Mouse (Mus musculus) MEL (cell line): ENCODE data around the gene Helb. TPM values are rescaled to one million over a fixed set of nuclear protein-coding genes. Genes with fewer than 3 reads are reported as not detected.

Experiments used
- DNase-seq: peaks from one replicate; pipeline ENCODE4 v3.0.0; 2011; ENCODE audit warnings: low read depth, low spot score
- H3K27ac ChIP-seq: 2 replicates; pipeline ENCODE4 v1.5.1; 2012; ENCODE audit warnings: low read depth, mild to moderate bottlenecking, control low read depth, low read length, moderate library complexity; ENCODE audit not compliant: control insufficient read depth
- H3K27me3 ChIP-seq, 2 experiments: fragments of 150-350 bp in 1 of 2; sonication (generic) in 1 of 2; 2 replicates each; pipeline ENCODE4 v1.6.1; 2012; ENCODE audit warnings: low read length in 2 of 2, mild to moderate bottlenecking in 2 of 2, improper control_type of control experiment in 1 of 2, moderate library complexity in 1 of 2; ENCODE audit not compliant: insufficient read depth in 2 of 2, control insufficient read depth in 1 of 2
- H3K36me3 ChIP-seq, 2 experiments: 2 replicates each; pipeline ENCODE4 v1.6.1; 2012 to 2014; ENCODE audit warnings: low read length in 2 of 2, improper control_type of control experiment in 1 of 2, inconsistent platforms in 1 of 2, mild to moderate bottlenecking in 1 of 2; ENCODE audit not compliant: insufficient read depth in 2 of 2, control insufficient read depth in 1 of 2
- H3K4me1 ChIP-seq, 2 experiments: fragments of 150-350 bp in 1 of 2; sonication (generic) in 1 of 2; 2 replicates each; pipeline ENCODE4 v1.6.1; 2012; ENCODE audit warnings: low read length in 2 of 2, improper control_type of control experiment in 1 of 2, mild to moderate bottlenecking in 1 of 2; ENCODE audit not compliant: insufficient read depth in 2 of 2, control insufficient read depth in 1 of 2
- H3K4me3 ChIP-seq, 2 experiments: fragments of 150-350 bp in 1 of 2; sonication (generic) in 1 of 2; 2 replicates each; pipeline ENCODE4 v1.5.1; 2012; ENCODE audit warnings: low read depth in 2 of 2, low read length in 2 of 2, mild to moderate bottlenecking in 2 of 2, moderate library complexity in 2 of 2, control low read depth in 1 of 2, improper control_type of control experiment in 1 of 2; ENCODE audit not compliant: control insufficient read depth in 1 of 2, insufficient read depth in 1 of 2
- H3K79me2 ChIP-seq: 2 replicates; pipeline ENCODE4 v1.6.1; 2012; ENCODE audit warnings: mild to moderate bottlenecking, low read length, moderate library complexity; ENCODE audit not compliant: control insufficient read depth, poor library complexity, insufficient read depth
- H3K9ac ChIP-seq: 2 replicates; pipeline ENCODE4 v1.6.1; 2012; ENCODE audit warnings: low read depth, mild to moderate bottlenecking, control low read depth, low read length, moderate library complexity; ENCODE audit not compliant: control insufficient read depth, poor library complexity, severe bottlenecking
- H3K9me3 ChIP-seq: fragments of 150-350 bp; sonication (generic); replicated peaks from 2 replicates; pipeline ENCODE4 v1.6.1; 2012; ENCODE audit warnings: mild to moderate bottlenecking, low read length, improper control_type of control experiment, moderate library complexity; ENCODE audit not compliant: insufficient read depth
- BHLHE40 ChIP-seq: IDR thresholded peaks from 2 replicates; pipeline ENCODE4 v1.6.1; 2012; ENCODE audit warnings: low read depth, mild to moderate bottlenecking, inconsistent platforms, low read length, improper control_type of control experiment, borderline replicate concordance
- CHD1 ChIP-seq: IDR thresholded peaks from 2 replicates; pipeline ENCODE4 v1.6.1; 2012; ENCODE audit warnings: low read depth, mild to moderate bottlenecking, inconsistent platforms, low read length, improper control_type of control experiment
- CTCF ChIP-seq, 3 experiments: IDR thresholded peaks in 2 of 3; conservative IDR thresholded peaks in 1 of 3; 2 replicates each; pipeline ENCODE4 v1.5.1; 2011 to 2012; ENCODE audit warnings: low read length in 3 of 3, low read depth in 2 of 3, mild to moderate bottlenecking in 2 of 3, improper control_type of control experiment in 1 of 3, inconsistent platforms in 1 of 3, mixed read lengths in 1 of 3, moderate library complexity in 1 of 3; ENCODE audit not compliant: control insufficient read depth in 1 of 3, insufficient read depth in 1 of 3, poor library complexity in 1 of 3, severe bottlenecking in 1 of 3
- ELF1 ChIP-seq: IDR thresholded peaks from 2 replicates; pipeline ENCODE4 v1.6.1; 2014; ENCODE audit warnings: low read depth, mild to moderate bottlenecking, inconsistent platforms, low read length, improper control_type of control experiment, moderate library complexity
- GATA1 ChIP-seq: IDR thresholded peaks from 2 replicates; pipeline ENCODE4 v1.6.1; 2011; ENCODE audit warnings: low read depth, low read length, improper control_type of control experiment
- HCFC1 ChIP-seq: IDR thresholded peaks from 2 replicates; pipeline ENCODE4 v1.6.1; 2012; ENCODE audit warnings: low read depth, mild to moderate bottlenecking, inconsistent platforms, low read length, improper control_type of control experiment, moderate library complexity
- KAT2A ChIP-seq: conservative IDR thresholded peaks from 2 replicates; pipeline ENCODE4 v1.6.1; 2012; ENCODE audit warnings: low read depth, low read length, improper control_type of control experiment, inconsistent platforms
- MAFK ChIP-seq: IDR thresholded peaks from 2 replicates; pipeline ENCODE4 v1.6.1; 2011; ENCODE audit warnings: low read depth, mild to moderate bottlenecking, low read length, improper control_type of control experiment, borderline replicate concordance
- MAX ChIP-seq: IDR thresholded peaks from 2 replicates; pipeline ENCODE4 v1.6.1; 2011; ENCODE audit warnings: low read length, improper control_type of control experiment
- MAZ ChIP-seq: IDR thresholded peaks from 2 replicates; pipeline ENCODE4 v1.6.1; 2012; ENCODE audit warnings: low read depth, mild to moderate bottlenecking, inconsistent platforms, low read length, improper control_type of control experiment
- MXI1 ChIP-seq: IDR thresholded peaks from 2 replicates; pipeline ENCODE4 v1.6.1; 2011; ENCODE audit warnings: mild to moderate bottlenecking, low read depth, low read length, improper control_type of control experiment
- MYB ChIP-seq: IDR thresholded peaks from 2 replicates; pipeline ENCODE4 v1.6.1; 2011; ENCODE audit warnings: mild to moderate bottlenecking, low read depth, low read length, improper control_type of control experiment
- NELFE ChIP-seq: IDR thresholded peaks from 2 replicates; pipeline ENCODE4 v1.6.1; 2011; ENCODE audit warnings: low read depth, low read length, improper control_type of control experiment
- NRF1 ChIP-seq: IDR thresholded peaks from 2 replicates; pipeline ENCODE4 v1.6.1; 2014; ENCODE audit warnings: low read depth, mild to moderate bottlenecking, inconsistent platforms, low read length, improper control_type of control experiment, moderate library complexity; ENCODE audit not compliant: poor library complexity, insufficient read depth, severe bottlenecking
- POLR2AphosphoS2 ChIP-seq: IDR thresholded peaks from 2 replicates; pipeline ENCODE4 v1.6.1; 2011; ENCODE audit warnings: low read length, improper control_type of control experiment
- RAD21 ChIP-seq: IDR thresholded peaks from 2 replicates; pipeline ENCODE4 v1.6.1; 2011; ENCODE audit warnings: mild to moderate bottlenecking, low read depth, low read length, improper control_type of control experiment
- RCOR1 ChIP-seq: IDR thresholded peaks from 2 replicates; pipeline ENCODE4 v1.6.1; 2012; ENCODE audit warnings: low read depth, mild to moderate bottlenecking, inconsistent platforms, low read length, improper control_type of control experiment
- SIN3A ChIP-seq: IDR thresholded peaks from 2 replicates; pipeline ENCODE4 v1.6.1; 2012; ENCODE audit warnings: low read length, improper control_type of control experiment, inconsistent platforms
- SMC3 ChIP-seq: IDR thresholded peaks from 2 replicates; pipeline ENCODE4 v1.6.1; 2011; ENCODE audit warnings: low read depth, low read length, improper control_type of control experiment
- TBP ChIP-seq: IDR thresholded peaks from 2 replicates; pipeline ENCODE4 v1.8.0; 2011; ENCODE audit warnings: low read depth, low read length, improper control_type of control experiment
- TCF12 ChIP-seq: IDR thresholded peaks from 2 replicates; pipeline ENCODE4 v1.6.1; 2014; ENCODE audit warnings: low read depth, mild to moderate bottlenecking, inconsistent platforms, low read length, improper control_type of control experiment, moderate library complexity
- USF1 ChIP-seq: IDR thresholded peaks from 2 replicates; pipeline ENCODE4 v1.6.1; 2014; ENCODE audit warnings: low read depth, mild to moderate bottlenecking, inconsistent platforms, low read length, improper control_type of control experiment, moderate library complexity
- USF2 ChIP-seq, 2 experiments: IDR thresholded peaks; 2 replicates each; pipeline ENCODE4 v1.6.1; 2011 to 2012; ENCODE audit warnings: improper control_type of control experiment in 2 of 2, low read length in 2 of 2, borderline replicate concordance in 1 of 2, inconsistent platforms in 1 of 2, low read depth in 1 of 2, mild to moderate bottlenecking in 1 of 2; ENCODE audit not compliant: insufficient read depth in 1 of 2
- ZC3H11A ChIP-seq: IDR thresholded peaks from 2 replicates; pipeline ENCODE4 v1.6.1; 2012; ENCODE audit warnings: low read depth, mild to moderate bottlenecking, inconsistent platforms, low read length, improper control_type of control experiment
- ZKSCAN1 ChIP-seq: IDR thresholded peaks from 2 replicates; pipeline ENCODE4 v1.6.1; 2012; ENCODE audit warnings: low read depth, mild to moderate bottlenecking, inconsistent platforms, low read length, improper control_type of control experiment, moderate library complexity
- ZNF384 ChIP-seq: IDR thresholded peaks from 2 replicates; pipeline ENCODE4 v1.6.1; 2012; ENCODE audit warnings: low read depth, mild to moderate bottlenecking, inconsistent platforms, low read length, improper control_type of control experiment
- polyA plus RNA-seq, 2 experiments: library from polyadenylated mRNA; stranded (reverse) in 1 of 2; unstranded in 1 of 2; fragments of >175 nt in 1 of 2; fragments of >200 nt in 1 of 2; gene quantifications; 2 replicates each; pipeline versions ENCODE4 v1.2.1 to v1.2.4; 2012; ENCODE audit warnings: low replicate concordance in 2 of 2, low read depth in 1 of 2; ENCODE audit not compliant: insufficient read length in 2 of 2, insufficient read depth in 1 of 2, missing spikeins in 1 of 2
- total RNA-seq: library from RNA; depleted of rRNA; stranded (reverse); fragments of 300-350 nt; gene quantifications from 2 replicates; pipeline ENCODE4 v1.2.3, GENCODE M21; 2012

The Helb gene
- total and polyA plus RNA-seq, 3 experiments, result 10.2 to 78.3 (median 18.5) TPM

DNA sequence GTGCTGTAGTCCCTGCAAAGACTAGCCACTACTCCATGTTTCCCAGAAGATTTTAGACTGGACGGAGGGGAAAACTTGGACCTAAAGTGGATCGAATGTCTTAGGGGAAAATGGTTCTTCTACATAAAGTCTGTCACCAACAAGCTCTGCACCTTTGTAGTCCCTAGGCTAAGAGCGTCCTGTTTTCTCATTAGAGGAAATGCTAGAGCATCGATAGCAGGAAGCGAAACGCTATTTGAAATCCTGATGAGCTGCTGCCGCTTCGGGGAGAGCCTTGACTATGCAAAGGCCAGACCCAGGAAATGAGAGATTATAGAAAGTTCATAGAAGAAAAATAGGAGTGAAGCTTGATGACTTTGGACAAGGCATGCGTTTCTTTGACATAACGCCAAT is 12.7 kb upstream of the Helb start (continued):
- TF ChIP-seq SIN3A (no peak), ELF1 (no peak), HCFC1 (no peak), KAT2A (no peak), MAFK (no peak)

DNA sequence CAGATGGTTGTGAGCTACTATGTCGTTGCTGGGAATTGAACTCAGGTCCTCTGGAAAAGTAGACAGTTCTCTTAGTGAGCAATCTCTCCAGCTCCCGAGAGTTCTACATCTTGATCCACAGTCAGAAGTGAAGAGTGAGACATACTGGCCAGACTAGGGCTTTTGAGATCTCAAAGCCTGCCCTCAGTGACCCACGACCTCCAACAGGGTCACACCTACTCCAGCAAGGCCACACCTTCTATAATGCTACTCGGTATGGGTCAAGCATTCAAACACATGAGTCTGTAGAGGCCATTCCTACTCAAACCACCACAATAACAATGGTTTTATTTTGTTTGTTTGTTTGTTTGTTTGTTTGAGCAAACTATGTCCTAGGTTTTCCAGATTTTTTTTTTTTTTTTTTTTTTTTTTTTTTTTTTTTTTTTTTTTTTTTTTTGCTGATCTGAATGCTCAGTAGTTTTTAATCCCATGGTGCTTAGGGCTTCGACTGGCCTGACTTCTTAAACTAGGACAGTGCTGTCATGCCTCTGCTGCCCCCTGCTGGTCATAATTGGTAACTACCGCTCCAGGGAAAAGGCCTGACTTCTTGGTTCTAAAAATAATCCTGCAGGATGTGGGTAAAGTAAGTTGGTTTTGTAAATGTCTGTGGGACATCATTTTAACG is 12.1 kb upstream of the Helb start:
- no peak overlapping the region for H3K27ac ChIP-seq

GRCm38 (mm10) chr10:120123721-120124120 is 10.9 kb upstream of the Helb start:
- no peaks in the 10 kb centered on the region for H3K36me3 ChIP-seq

More for the DNA sequence above, 12.1 kb upstream of the Helb start:
- Histone ChIP-seq H3K9me3 (no peaks in the 10 kb centered on the region), H3K4me3 (no peak overlapping the region), H3K9ac (no peak overlapping the region), H3K36me3 (no peaks in the 10 kb centered on the region)
- peak; percentile 77 for DNase-seq
- TF ChIP-seq CHD1, result no peak
- TF ChIP-seq RAD21, result peak; percentile 84
- TF ChIP-seq MAFK, result no peak
- no peak for TF ChIP-seq MAX
- peak; percentile 91 for TF ChIP-seq ZNF384
- peak; percentile 18; the same call in 1 of the 2 replicates for TF ChIP-seq BHLHE40
- TF ChIP-seq CTCF (IDR thresholded peaks at IDR 0.05 in 2 of 3, conservative IDR thresholded peaks at IDR 0.05 in 1 of 3; ENCODE audit: control insufficient read depth in 1 of 3, insufficient read depth in 1 of 3, low read depth in 2 of 3, low read length in 3 of 3, poor library complexity in 1 of 3, severe bottlenecking in 1 of 3), result peak; percentile 83 to 88 (median 88)
- TF ChIP-seq HCFC1, result no peak
- no peak for TF ChIP-seq MXI1
- TF ChIP-seq USF2 (IDR thresholded peaks at IDR 0.05; ENCODE audit: borderline replicate concordance in 1 of 2, insufficient read depth in 1 of 2, low read depth in 1 of 2, low read length in 2 of 2), result no peak
- TF ChIP-seq POLR2AphosphoS2, result no peak
- no peak for TF ChIP-seq NRF1
- TF ChIP-seq SMC3, result peak; percentile 78
- TF ChIP-seq TBP, result no peak
- no peak for TF ChIP-seq USF1
- no peak for TF ChIP-seq MYB
- TF ChIP-seq TCF12, result no peak
- TF ChIP-seq GATA1, result no peak
- TF ChIP-seq RCOR1, result no peak
- TF ChIP-seq NELFE, result no peak
- TF ChIP-seq ZC3H11A, result peak; percentile 68
- no peak for TF ChIP-seq SIN3A
- TF ChIP-seq, all 39 proteins: peak for 6
- H3K4me1 ChIP-seq, result no peaks in the 10 kb centered on the region
- H3K27me3 ChIP-seq, result no peaks in the 10 kb centered on the region; a peak in 1 of 4 replicates
- H3K79me2 ChIP-seq, result no peaks in the 10 kb centered on the region

More at GRCm38 (mm10) chr10:120123721-120124120, 10.9 kb upstream of the Helb start:
- H3K9ac ChIP-seq, result no peak overlapping the region
- H3K27ac ChIP-seq, result no peak overlapping the region
- no peaks in the 10 kb centered on the region for H3K4me1 ChIP-seq
- DNase-seq, result peak; percentile 33
- H3K9me3 ChIP-seq, result no peaks in the 10 kb centered on the region
- no peaks in the 10 kb centered on the region for H3K79me2 ChIP-seq
- TF ChIP-seq TCF12 (no peak), NRF1 (no peak), MXI1 (no peak), SMC3 (no peak), MYB (no peak), TBP (no peak), MAFK (no peak), MAZ (no peak), HCFC1 (no peak), ZKSCAN1 (no peak)
- H3K27me3 ChIP-seq, result no peaks in the 10 kb centered on the region; a peak in 1 of 4 replicates
- no peak overlapping the region for H3K4me3 ChIP-seq
